Mouse (Mus musculus) embryonic facial prominence, embryonic 13.5 days (tissue): ENCODE results near the gene Kdm1a. TPM values are rescaled to one million over a fixed set of nuclear protein-coding genes. Genes with fewer than 3 reads are reported as not detected.
A peak's percentile ranks its signal among the peaks of the same experiment; 100 is the strongest.

Experiments used
- ATAC-seq: fragments of 200-750 bp; cut with Nextera tagmentation; 2 replicates; pipeline ENCODE4 v1.8.0; 2017; ENCODE audit warnings: low read depth; ENCODE audit not compliant: insufficient number of reproducible peaks, insufficient read depth, low FRiP score, low TSS enrichment
- H3K27ac ChIP-seq: fragments of 300-500 bp; sonication (generic); 2 replicates; pipeline ENCODE4 v1.5.1; 2015; ENCODE audit warnings: moderate library complexity, mild to moderate bottlenecking, inconsistent platforms
- H3K27me3 ChIP-seq: fragments of 300-500 bp; sonication (generic); 2 replicates; pipeline ENCODE4 v1.6.1; 2015; ENCODE audit warnings: mild to moderate bottlenecking, inconsistent platforms
- H3K36me3 ChIP-seq: fragments of 300-500 bp; sonication (generic); 2 replicates; pipeline ENCODE4 v1.6.1; 2015; ENCODE audit warnings: mild to moderate bottlenecking, inconsistent platforms
- H3K4me1 ChIP-seq: fragments of 300-500 bp; sonication (generic); 2 replicates; pipeline ENCODE4 v1.6.1; 2015; ENCODE audit warnings: inconsistent platforms
- H3K4me2 ChIP-seq: fragments of 300-500 bp; sonication (generic); 2 replicates; pipeline ENCODE4 v1.6.1; 2015; ENCODE audit warnings: moderate library complexity, mild to moderate bottlenecking, inconsistent platforms
- H3K4me3 ChIP-seq: fragments of 300-500 bp; sonication (generic); 2 replicates; pipeline ENCODE4 v1.5.1; 2015; ENCODE audit warnings: mild to moderate bottlenecking, inconsistent platforms
- H3K9ac ChIP-seq: fragments of 300-500 bp; sonication (generic); 2 replicates; pipeline ENCODE4 v1.6.1; 2015; ENCODE audit warnings: mild to moderate bottlenecking, inconsistent platforms
- H3K9me3 ChIP-seq: fragments of 300-500 bp; sonication (generic); 2 replicates; pipeline ENCODE4 v1.6.1; 2016; ENCODE audit warnings: inconsistent platforms
- WGBS: fragments of 180-500 bp; shearing (Covaris S2); methylation state at CpG from one replicate; pipeline ENCODE4 v1.1.7; 2015; ENCODE audit warnings: mixed read lengths; 5-methylcytosine and 5-hydroxymethylcytosine counted together
- microRNA-seq: library from miRNA; unstranded; fragments of <30 nt; microRNA quantifications from one replicate; pipeline ENCODE4, GENCODE M21; 2016
- polyA plus RNA-seq: library from polyadenylated mRNA; unstranded; fragments of >200 nt; fragmentation: Nextera tagmentation; extraction: Ambion mirVana; gene quantifications from 2 replicates; pipeline ENCODE4 v1.2.1, GENCODE M21; 2015

Kdm1a gene
- polyA plus RNA-seq, 1 experiment from 2014 or later: 49.2 TPM

DNA sequence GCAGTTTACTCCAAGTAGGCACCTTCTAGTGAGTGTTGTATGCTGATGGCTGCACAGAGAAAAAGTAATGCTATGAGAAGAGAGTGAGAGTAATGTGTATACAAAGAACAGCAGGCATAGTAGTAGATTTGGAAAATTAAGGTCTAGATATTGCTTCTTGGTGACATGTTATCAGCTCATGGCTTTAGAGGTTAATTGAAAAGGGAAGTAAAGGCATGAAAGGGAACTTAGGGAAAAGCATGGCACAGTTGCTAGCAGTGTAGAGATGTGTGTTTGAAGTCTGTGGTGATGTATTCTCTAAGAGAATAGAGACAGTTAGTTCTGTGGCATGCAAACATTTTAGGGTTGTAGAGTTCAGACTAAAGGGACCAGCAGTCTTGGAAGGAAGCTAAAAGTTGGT lies 82.7 kb downstream of the Kdm1a start:
- Histone ChIP-seq H3K27me3 (no peaks in the 10 kb centered on the region), H3K4me1 (peaks cover 10% of the 10 kb centered on the region), H3K36me3 (peaks cover 7% of the 10 kb centered on the region; the same call in 1 of the 2 replicates), H3K4me2 (no peak overlapping the region), H3K4me3 (no peak overlapping the region), H3K9ac (no peak overlapping the region), H3K9me3 (no peaks in the 10 kb centered on the region), H3K27ac (no peak overlapping the region)
- ATAC-seq: no peak

- Histone ChIP-seq H3K4me1 (peaks cover 10% of the 10 kb centered on the region), H3K4me3 (no peak overlapping the region), H3K4me2 (no peak overlapping the region), H3K36me3 (peaks cover 4% of the 10 kb centered on the region; the same call in 1 of the 2 replicates), H3K27me3 (no peaks in the 10 kb centered on the region), H3K9ac (no peak overlapping the region), H3K9me3 (no peaks in the 10 kb centered on the region), H3K27ac (no peak overlapping the region)
- WGBS: 96% methylated on average over 2 of the region's 2 CpGs
- ATAC-seq: no peak
These were observed 83.9 kb downstream of the Kdm1a start for GRCm38 (mm10) chr4:136518576-136518975.

GRCm38 (mm10) chr4:136518141-136518540 lies 84.4 kb downstream of the Kdm1a start:
- Histone ChIP-seq H3K27me3 (no peaks in the 10 kb centered on the region), H3K9ac (no peak overlapping the region), H3K4me1 (peaks cover 10% of the 10 kb centered on the region), H3K27ac (no peak overlapping the region), H3K4me3 (no peak overlapping the region), H3K4me2 (no peak overlapping the region), H3K9me3 (no peaks in the 10 kb centered on the region), H3K36me3 (peaks cover 4% of the 10 kb centered on the region; the same call in 1 of the 2 replicates)
- no peak for ATAC-seq
- 89% methylated on average over 2 of the region's 2 CpGs for WGBS

DNA sequence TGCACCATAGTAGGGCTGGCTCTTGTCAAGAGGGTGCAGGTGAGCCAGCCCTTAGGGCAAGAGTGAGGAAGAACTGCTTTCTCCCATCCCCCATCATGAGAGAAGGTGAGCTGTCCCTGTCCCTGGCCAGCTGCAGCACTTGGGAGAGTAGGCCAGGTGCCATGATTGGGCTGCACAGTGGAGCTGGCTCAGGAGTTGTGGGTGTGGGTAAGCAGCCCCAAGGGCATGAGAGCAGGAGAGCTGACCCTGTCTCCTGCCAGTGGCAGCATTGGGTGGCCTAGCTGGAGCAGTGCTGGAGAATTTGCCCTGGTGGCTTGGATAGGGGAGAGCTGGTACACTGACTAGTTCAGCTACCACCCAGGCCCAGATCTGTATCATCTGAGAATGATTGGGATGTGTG lies 89.6 kb downstream of the Kdm1a start:
- peak overlapping the region; percentile 44; the same call in 1 of the 2 replicates for H3K27ac ChIP-seq
- no peaks in the 10 kb centered on the region for H3K9me3 ChIP-seq
- H3K4me2 ChIP-seq: no peak overlapping the region
- H3K4me3 ChIP-seq: no peak overlapping the region
- H3K36me3 ChIP-seq: no peaks in the 10 kb centered on the region
- H3K27me3 ChIP-seq: no peaks in the 10 kb centered on the region
- H3K4me1 ChIP-seq: peaks cover 28% of the 10 kb centered on the region
- no peak for ATAC-seq
- H3K9ac ChIP-seq: no peak overlapping the region

GRCm38 (mm10) chr4:136511708-136512107 lies 90.8 kb downstream of the Kdm1a start:
- peaks cover 28% of the 10 kb centered on the region for H3K4me1 ChIP-seq
- no peak overlapping the region for H3K27ac ChIP-seq
- H3K4me2 ChIP-seq: no peak overlapping the region
- H3K27me3 ChIP-seq: no peaks in the 10 kb centered on the region
- no peak overlapping the region for H3K9ac ChIP-seq
- H3K4me3 ChIP-seq: no peak overlapping the region
- 52% methylated on average over 4 of the region's 4 CpGs for WGBS
- no peak for ATAC-seq
- no peaks in the 10 kb centered on the region for H3K9me3 ChIP-seq
- H3K36me3 ChIP-seq: no peaks in the 10 kb centered on the region

GRCm38 (mm10) chr4:136509857-136510256 lies 92.7 kb downstream of the Kdm1a start:
- no peaks in the 10 kb centered on the region for H3K36me3 ChIP-seq
- H3K27ac ChIP-seq: no peak overlapping the region
- no peak overlapping the region for H3K4me2 ChIP-seq
- no peaks in the 10 kb centered on the region for H3K27me3 ChIP-seq
- H3K4me3 ChIP-seq: no peak overlapping the region
- H3K9ac ChIP-seq: no peak overlapping the region
- ATAC-seq: no peak
- whole genome bisulfite sequencing: 58% methylated on average over 1 of the region's 1 CpGs
- H3K9me3 ChIP-seq: no peaks in the 10 kb centered on the region
- H3K4me1 ChIP-seq: peaks cover 22% of the 10 kb centered on the region

- H3K9ac ChIP-seq: no peak overlapping the region
- no peak overlapping the region for H3K4me2 ChIP-seq
- H3K27ac ChIP-seq: no peak overlapping the region
- H3K27me3 ChIP-seq: no peaks in the 10 kb centered on the region
- no peaks in the 10 kb centered on the region for H3K36me3 ChIP-seq
- H3K9me3 ChIP-seq: no peaks in the 10 kb centered on the region
- no peak overlapping the region for H3K4me3 ChIP-seq
- ATAC-seq: no peak
- H3K4me1 ChIP-seq: peaks cover 5% of the 10 kb centered on the region; the same call in 1 of the 2 replicates
- WGBS: 57% methylated on average over 2 of the region's 2 CpGs
These were observed 96.9 kb downstream of the Kdm1a start for GRCm38 (mm10) chr4:136505426-136506215.

Small RNA genes lying within 50 kb of the gene (microRNA-seq; reads per million reads assigned to microRNA genes)
- not detected for gene Gm22180

Other genes starting within 250 kb of the Kdm1a start
- gene Htr1d, start 179.2 kb downstream of the Kdm1a start, polyA plus RNA-seq: 0.52 and 0.56 TPM in 2 replicates
- 0.35 TPM in 1 of 2 replicates, not detected in the other for gene 6030445D17Rik, start 140.5 kb downstream of the Kdm1a start, polyA plus RNA-seq
- 132 and 164 TPM in 2 replicates for gene Luzp1, start 133.0 kb downstream of the Kdm1a start, polyA plus RNA-seq
- not detected in 2 replicates for gene Tex46, start 7.7 kb upstream of the Kdm1a start, polyA plus RNA-seq
- gene Lactbl1, start 19.9 kb upstream of the Kdm1a start, polyA plus RNA-seq: not detected in 2 replicates
- 7.9 and 13.3 TPM in 2 replicates for gene Ephb2, start 233.3 kb upstream of the Kdm1a start, polyA plus RNA-seq